Mouse (Mus musculus) forebrain, embryonic 12.5 days (tissue): ENCODE measurements around the gene Wbp1l. TPM values are rescaled to one million over a fixed set of nuclear protein-coding genes. Genes with fewer than 3 reads are reported as not detected.

ENCODE experiments used
- ATAC-seq: fragments of 200-750 bp; cut with Nextera tagmentation; 2 replicates; pipeline ENCODE4 v1.8.0; 2017; ENCODE audit warnings: moderate TSS enrichment; ENCODE audit not compliant: low FRiP score
- H3K27ac ChIP-seq: fragments of 300-500 bp; sonication (generic); 2 replicates; pipeline ENCODE4 v1.5.1; 2016; ENCODE audit warnings: mild to moderate bottlenecking
- H3K27me3 ChIP-seq: fragments of 300-500 bp; sonication (generic); 2 replicates; pipeline ENCODE4 v1.6.1; 2016; ENCODE audit warnings: mild to moderate bottlenecking
- H3K36me3 ChIP-seq: fragments of 300-500 bp; sonication (generic); replicated peaks from 2 replicates; pipeline ENCODE4 v1.6.1; 2016; ENCODE audit warnings: mild to moderate bottlenecking
- H3K4me1 ChIP-seq: fragments of 300-500 bp; sonication (generic); 2 replicates; pipeline ENCODE4 v1.6.1; 2016
- H3K4me2 ChIP-seq: fragments of 300-500 bp; sonication (generic); 2 replicates; pipeline ENCODE4 v1.6.1; 2016; ENCODE audit warnings: mild to moderate bottlenecking, moderate library complexity
- H3K4me3 ChIP-seq: fragments of 300-500 bp; sonication (generic); replicated peaks from 2 replicates; pipeline ENCODE4 v1.5.1; 2016; ENCODE audit warnings: mild to moderate bottlenecking
- H3K9ac ChIP-seq: fragments of 300-500 bp; sonication (generic); 2 replicates; pipeline ENCODE4 v1.6.1; 2016; ENCODE audit warnings: mild to moderate bottlenecking
- H3K9me3 ChIP-seq: fragments of 300-500 bp; sonication (generic); 2 replicates; pipeline ENCODE4 v1.6.1; 2016
- WGBS: fragments of 180-500 bp; shearing (Covaris S2); methylation state at CpG from one replicate; pipeline ENCODE4 v1.1.7; 2016; 5-methylcytosine and 5-hydroxymethylcytosine counted together
- polyA plus RNA-seq: library from polyadenylated mRNA; unstranded; fragments of >200 nt; fragmentation: Nextera tagmentation; extraction: Ambion mirVana; gene quantifications from 2 replicates; pipeline ENCODE4 v1.2.1, GENCODE M21; 2016

Gene Wbp1l
- polyA plus RNA-seq, 1 experiment from 2014 or later: 43.2 TPM

- Histone ChIP-seq H3K9me3 (no peaks in the 10 kb centered on the region), H3K4me2 (no peak overlapping the region), H3K27me3 (no peaks in the 10 kb centered on the region), H3K4me1 (no peaks in the 10 kb centered on the region), H3K4me3 (no peak overlapping the region), H3K27ac (0 out of 2 replicates have a peak overlapping the region, but pooled peaks have one; percentile 8), H3K36me3 (peaks cover 63% of the 10 kb centered on the region), H3K9ac (no peak overlapping the region)
- ATAC-seq: no peak
- 93% methylated on average over 10 of the region's 10 CpGs for WGBS
These were observed 56.7 kb downstream of the Wbp1l start for GRCm38 (mm10) chr19:46655626-46656025.

GRCm38 (mm10) chr19:46656151-46656840, 57.4 kb downstream of the Wbp1l start:
- Histone ChIP-seq H3K4me2 (no peak overlapping the region), H3K9ac (no peak overlapping the region), H3K27ac (no peak overlapping the region), H3K4me3 (no peak overlapping the region), H3K4me1 (no peaks in the 10 kb centered on the region), H3K36me3 (peaks cover 63% of the 10 kb centered on the region), H3K27me3 (no peaks in the 10 kb centered on the region), H3K9me3 (no peaks in the 10 kb centered on the region)
- WGBS: 95% methylated on average over 21 of the region's 21 CpGs
- ATAC-seq: no peak

GRCm38 (mm10) chr19:46657339-46658020, 58.6 kb downstream of the Wbp1l start:
- no peaks in the 10 kb centered on the region for H3K4me1 ChIP-seq
- no peak overlapping the region for H3K27ac ChIP-seq
- H3K9me3 ChIP-seq: no peaks in the 10 kb centered on the region
- no peaks in the 10 kb centered on the region for H3K27me3 ChIP-seq
- ATAC-seq: no peak
- WGBS: 95% methylated on average over 3 of the region's 3 CpGs
- H3K9ac ChIP-seq: no peak overlapping the region
- no peak overlapping the region for H3K4me2 ChIP-seq
- peaks cover 55% of the 10 kb centered on the region for H3K36me3 ChIP-seq
- H3K4me3 ChIP-seq: no peak overlapping the region

- Histone ChIP-seq H3K9me3 (no peaks in the 10 kb centered on the region), H3K27ac (no peak overlapping the region), H3K9ac (no peak overlapping the region), H3K4me2 (no peak overlapping the region), H3K4me1 (no peaks in the 10 kb centered on the region), H3K36me3 (peaks cover 48% of the 10 kb centered on the region), H3K4me3 (no peak overlapping the region), H3K27me3 (no peaks in the 10 kb centered on the region)
- 97% methylated on average over 7 of the region's 7 CpGs for WGBS
- ATAC-seq: no peak
These were observed 59.5 kb downstream of the Wbp1l start for GRCm38 (mm10) chr19:46658348-46658747.

GRCm38 (mm10) chr19:46658851-46659250, 60.0 kb downstream of the Wbp1l start:
- no peak overlapping the region for H3K27ac ChIP-seq
- peaks cover 43% of the 10 kb centered on the region for H3K36me3 ChIP-seq
- no peak for ATAC-seq
- WGBS: 85% methylated on average over 9 of the region's 9 CpGs
- no peaks in the 10 kb centered on the region for H3K27me3 ChIP-seq
- no peaks in the 10 kb centered on the region for H3K4me1 ChIP-seq
- no peak overlapping the region for H3K4me3 ChIP-seq
- no peak overlapping the region for H3K9ac ChIP-seq
- no peak overlapping the region for H3K4me2 ChIP-seq
- H3K9me3 ChIP-seq: no peaks in the 10 kb centered on the region

- Histone ChIP-seq H3K4me3 (no peak overlapping the region), H3K4me1 (peaks cover 10% of the 10 kb centered on the region), H3K9ac (no peak overlapping the region), H3K27ac (no peak overlapping the region), H3K36me3 (peaks cover 16% of the 10 kb centered on the region), H3K9me3 (no peaks in the 10 kb centered on the region), H3K27me3 (no peaks in the 10 kb centered on the region), H3K4me2 (no peak overlapping the region)
- ATAC-seq: no peak
- WGBS: 73% methylated on average over 4 of the region's 4 CpGs
These were observed 62.6 kb downstream of the Wbp1l start for GRCm38 (mm10) chr19:46661511-46661910.

- no peak for ATAC-seq
- 86% methylated on average over 8 of the region's 8 CpGs for WGBS
These were observed 63.3 kb downstream of the Wbp1l start for GRCm38 (mm10) chr19:46662214-46662613.

GRCm38 (mm10) chr19:46662784-46663183, 63.9 kb downstream of the Wbp1l start:
- ATAC-seq: no peak
- 84% methylated on average over 6 of the region's 6 CpGs for WGBS

More at GRCm38 (mm10) chr19:46662214-46662613, 63.3 kb downstream of the Wbp1l start:
- Histone ChIP-seq H3K4me3 (no peak overlapping the region), H3K9ac (no peak overlapping the region), H3K27ac (no peak overlapping the region), H3K9me3 (no peaks in the 10 kb centered on the region), H3K27me3 (no peaks in the 10 kb centered on the region), H3K4me1 (peaks cover 10% of the 10 kb centered on the region), H3K36me3 (peaks cover 9% of the 10 kb centered on the region), H3K4me2 (no peak overlapping the region)

GRCm38 (mm10) chr19:46665474-46665873, 66.6 kb downstream of the Wbp1l start:
- Histone ChIP-seq H3K4me3 (no peak overlapping the region), H3K9me3 (no peaks in the 10 kb centered on the region), H3K36me3 (no peaks in the 10 kb centered on the region), H3K27ac (no peak overlapping the region), H3K9ac (no peak overlapping the region), H3K4me2 (no peak overlapping the region), H3K4me1 (peaks cover 10% of the 10 kb centered on the region), H3K27me3 (no peaks in the 10 kb centered on the region)
- WGBS: 38% methylated on average over 7 of the region's 7 CpGs
- peak; percentile 39; the same call in 1 of the 2 replicates for ATAC-seq

More at GRCm38 (mm10) chr19:46662784-46663183, 63.9 kb downstream of the Wbp1l start:
- H3K4me1 ChIP-seq: peaks cover 10% of the 10 kb centered on the region
- no peaks in the 10 kb centered on the region for H3K9me3 ChIP-seq
- no peak overlapping the region for H3K9ac ChIP-seq
- no peak overlapping the region for H3K27ac ChIP-seq
- peaks cover 5% of the 10 kb centered on the region; the same call in 1 of the 2 replicates for H3K36me3 ChIP-seq
- no peaks in the 10 kb centered on the region for H3K27me3 ChIP-seq
- H3K4me3 ChIP-seq: no peak overlapping the region
- H3K4me2 ChIP-seq: no peak overlapping the region

GRCm38 (mm10) chr19:46667300-46667699, 68.4 kb downstream of the Wbp1l start:
- no peaks in the 10 kb centered on the region for H3K27me3 ChIP-seq
- WGBS: 77% methylated on average over 11 of the region's 11 CpGs

GRCm38 (mm10) chr19:46668263-46668662, 69.4 kb downstream of the Wbp1l start:
- Histone ChIP-seq H3K27me3 (no peaks in the 10 kb centered on the region), H3K36me3 (no peaks in the 10 kb centered on the region), H3K4me3 (no peak overlapping the region), H3K9ac (no peak overlapping the region), H3K4me1 (peaks cover 10% of the 10 kb centered on the region), H3K27ac (no peak overlapping the region), H3K4me2 (no peak overlapping the region), H3K9me3 (no peaks in the 10 kb centered on the region)
- 90% methylated on average over 10 of the region's 10 CpGs for WGBS
- ATAC-seq: no peak

More at GRCm38 (mm10) chr19:46667300-46667699, 68.4 kb downstream of the Wbp1l start:
- H3K4me3 ChIP-seq: no peak overlapping the region
- H3K36me3 ChIP-seq: no peaks in the 10 kb centered on the region
- H3K27ac ChIP-seq: no peak overlapping the region
- no peak overlapping the region for H3K4me2 ChIP-seq
- ATAC-seq: no peak
- H3K4me1 ChIP-seq: peaks cover 10% of the 10 kb centered on the region
- no peak overlapping the region for H3K9ac ChIP-seq
- H3K9me3 ChIP-seq: no peaks in the 10 kb centered on the region

GRCm38 (mm10) chr19:46669802-46670201, 70.9 kb downstream of the Wbp1l start:
- WGBS: 93% methylated on average over 5 of the region's 5 CpGs
- no peaks in the 10 kb centered on the region for H3K27me3 ChIP-seq
- no peak for ATAC-seq
- H3K4me2 ChIP-seq: no peak overlapping the region
- no peak overlapping the region for H3K27ac ChIP-seq
- no peak overlapping the region for H3K9ac ChIP-seq
- H3K4me1 ChIP-seq: peaks cover 10% of the 10 kb centered on the region
- H3K9me3 ChIP-seq: no peaks in the 10 kb centered on the region
- no peak overlapping the region for H3K4me3 ChIP-seq
- H3K36me3 ChIP-seq: no peaks in the 10 kb centered on the region
